Mouse (Mus musculus): ENCODE results near the gene Gm10392.

GRCm38 (mm10) chr11:77501971-77502370 is 17.0 kb downstream of the Gm10392 start:
- no peak for TF ChIP-seq POLR2A (IDR thresholded peaks at IDR 0.05; ENCODE audit: control insufficient read depth, extremely low read depth, insufficient read depth, low read length, poor library complexity)
- no peak for TF ChIP-seq CTCF (IDR thresholded peaks at IDR 0.05; ENCODE audit: borderline replicate concordance, control insufficient read depth, extremely low read depth, insufficient read depth, low read length, poor library complexity)
